Mouse (Mus musculus): ENCODE results near the gene Tbc1d9.

DNA sequence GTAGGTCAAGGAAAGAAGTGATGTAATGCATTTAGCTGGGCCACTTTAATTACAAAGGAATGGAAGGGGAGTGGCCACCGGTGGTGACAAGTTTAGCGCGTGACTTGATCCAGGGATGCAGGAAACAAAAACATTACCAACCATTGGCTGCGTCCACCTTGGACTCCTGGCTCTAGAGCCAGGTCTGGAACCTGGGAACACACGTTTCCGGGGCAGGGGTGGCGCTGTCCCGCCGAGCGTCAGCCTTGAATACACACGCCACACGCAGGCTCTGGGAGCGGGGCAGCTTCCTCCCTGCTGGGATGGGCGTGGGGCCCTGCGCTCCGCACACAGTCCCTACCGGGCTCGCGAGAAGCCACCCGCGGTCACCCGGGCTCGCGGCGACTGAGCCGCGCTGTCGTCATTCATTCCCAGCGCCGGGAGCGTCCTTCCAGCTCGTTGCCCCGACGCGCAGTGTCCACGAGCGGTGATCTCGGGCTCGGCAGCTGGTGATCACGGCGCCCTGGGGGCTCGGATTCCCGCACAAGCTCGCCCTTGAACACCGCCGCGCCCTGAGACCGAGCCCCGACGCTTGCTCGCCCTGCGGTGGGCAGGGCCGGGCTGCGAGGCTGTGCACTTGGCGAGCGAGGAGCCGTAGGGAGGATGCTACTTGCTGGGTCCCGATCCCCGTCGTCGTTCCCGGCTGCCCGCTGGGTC lies at the start of gene Tbc1d9:
- TF ChIP-seq POLR2A (IDR thresholded peaks at IDR 0.05; ENCODE audit: borderline replicate concordance, extremely low read depth, low read depth, low read length) (peak; percentile 59; the same call in 1 of the 2 replicates), CTCF (IDR thresholded peaks at IDR 0.05; ENCODE audit: insufficient read depth, low read length) (no peak)
